Mouse (Mus musculus): Measurements from ENCODE around the gene Esd. TPM values are rescaled to one million over a fixed set of nuclear protein-coding genes. Genes with fewer than 3 reads are reported as not detected.

The Esd gene
- polyA plus RNA-seq, 1 experiment from 2014 or later, result 307 TPM

DNA sequence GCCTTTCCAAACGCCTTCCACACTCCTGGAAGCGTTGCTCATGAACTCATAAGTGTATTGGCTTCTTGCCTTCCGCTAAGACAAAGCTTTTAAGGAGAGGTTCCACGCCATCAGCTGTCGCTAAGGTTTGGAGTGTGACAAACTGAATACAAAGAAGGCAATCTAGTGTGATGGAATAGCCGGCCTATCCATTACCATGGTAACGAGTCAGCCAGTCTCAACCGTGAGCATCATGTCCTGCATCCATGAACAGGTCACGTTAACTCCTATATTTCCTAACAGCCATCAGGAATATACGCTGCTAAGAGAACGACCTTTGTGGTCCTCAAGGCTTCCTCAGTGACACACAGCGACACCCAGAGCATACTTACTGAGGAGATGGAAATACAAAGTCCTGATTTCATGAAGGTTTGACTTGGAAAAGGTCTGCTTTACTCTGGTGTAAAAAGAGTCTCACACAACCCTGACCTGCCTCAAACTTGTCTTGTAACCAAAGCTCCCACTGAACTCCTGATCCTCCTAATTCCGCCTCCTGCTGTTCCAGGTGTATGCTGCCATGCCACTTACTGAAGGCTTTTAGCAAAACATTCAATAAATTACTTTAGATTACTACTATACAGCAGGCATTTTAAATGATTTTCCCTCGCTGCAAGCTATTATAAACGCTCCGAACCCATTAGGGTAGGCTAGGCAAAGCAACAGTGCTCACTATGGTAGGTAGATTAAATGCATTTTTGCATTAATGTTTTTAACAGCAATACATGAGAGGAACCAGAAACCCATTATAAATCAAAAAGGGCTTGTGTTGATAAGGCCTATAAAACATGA lies 66.2 kb downstream of the Esd start:
- Histone ChIP-seq H3K27ac (replicated peaks) (no peak overlapping the region), H3K36me3 (replicated peaks) (peaks cover 36% of the 10 kb centered on the region), H3K27me3 (replicated peaks; ENCODE audit: low read depth, poor library complexity, severe bottlenecking) (no peaks in the 10 kb centered on the region), H3K4me1 (0 out of 2 replicates have a peak, but pooled peaks cover 3% of the 10 kb centered on the region), H3K4me3 (no peak overlapping the region), H3K9me3 (peaks cover 8% of the 10 kb centered on the region; the same call in 1 of the 2 replicates)
- 85% methylated on average over 16 of the region's 16 CpGs for WGBS
- DNase-seq (ENCODE audit: low spot score), result no peak

Other genes with a start within 250 kb of the Esd start
- 0.16 and 0.28 TPM in 2 replicates for gene Htr2a, start 91.5 kb upstream of the Esd start, polyA plus RNA-seq (2016; fragmentation: Nextera tagmentation; extraction: Ambion mirVana)
- 7.6 and 9.1 TPM in 2 replicates for gene Lrch1, start 215.6 kb downstream of the Esd start, polyA plus RNA-seq (2016; fragmentation: Nextera tagmentation; extraction: Ambion mirVana)

Data from embryonic facial prominence, embryonic 10.5 days (tissue).